Mouse (Mus musculus) heart, adult 2 months (tissue): ENCODE results near the gene Spg11.

Experiments used
- CTCF ChIP-seq: fragments of 200-600 bp; IDR thresholded peaks from 2 replicates; pipeline ENCODE4 v1.8.1; 2022; ENCODE audit warnings: antibody characterized with exemption, mild to moderate bottlenecking, moderate library complexity
- EP300 ChIP-seq: fragments of 200-500 bp; IDR thresholded peaks from 2 replicates; pipeline ENCODE4 v1.6.1; 2011; ENCODE audit warnings: low read depth, low read length, control low read depth; ENCODE audit not compliant: insufficient read depth
- POLR2A ChIP-seq: fragments of 200-500 bp; IDR thresholded peaks from 2 replicates; pipeline ENCODE4 v1.6.1; 2011; ENCODE audit warnings: mild to moderate bottlenecking, low read depth, low read length, control low read depth; ENCODE audit not compliant: insufficient read depth

- TF ChIP-seq CTCF (no peak), POLR2A (no peak), EP300 (no peak)
These were observed 44.3 kb upstream of the Spg11 start for GRCm38 (mm10) chr2:122162529-122162928.
